Mouse (Mus musculus): ENCODE measurements around the gene Mkrn1.
"Not testable (repeated sequence)": the region's sequence is repeated elsewhere in the genome, so short reads cannot be mapped to it uniquely, and the experiment has no call there.

The Mkrn1 gene

GRCm38 (mm10) chr6:39419851-39420721, at the start of gene Mkrn1:
TSS of gene Mkrn1 (minus strand) at chr6:39420462.
- DNase-seq (ENCODE audit: extremely low spot score), result peak; percentile 87

GRCm38 (mm10) chr6:39469427-39469826, 49.2 kb upstream of the Mkrn1 start:
- DNase-seq (ENCODE audit: extremely low spot score), result no peak

- DNase-seq (ENCODE audit: extremely low spot score), result peak; percentile 73
Observed at GRCm38 (mm10) chr6:39462621-39463538, 42.6 kb upstream of the Mkrn1 start.

GRCm38 (mm10) chr6:39460040-39460439, 39.8 kb upstream of the Mkrn1 start:
- DNase-seq (ENCODE audit: extremely low spot score), result no peak

GRCm38 (mm10) chr6:39455339-39456160, 35.3 kb upstream of the Mkrn1 start:
- DNase-seq (ENCODE audit: extremely low spot score), result no peak

- DNase-seq (ENCODE audit: extremely low spot score), result no peak
Observed at GRCm38 (mm10) chr6:39454616-39455015, 34.4 kb upstream of the Mkrn1 start.

- DNase-seq (ENCODE audit: extremely low spot score), result no peak
Observed at GRCm38 (mm10) chr6:39453564-39453963, 33.3 kb upstream of the Mkrn1 start.

GRCm38 (mm10) chr6:39451033-39451432, 30.8 kb upstream of the Mkrn1 start:
- no peak for DNase-seq (ENCODE audit: extremely low spot score)

- no peak for DNase-seq (ENCODE audit: extremely low spot score)
Observed at GRCm38 (mm10) chr6:39450580-39450979, 30.3 kb upstream of the Mkrn1 start.

- DNase-seq (ENCODE audit: extremely low spot score), result no peak
Observed at GRCm38 (mm10) chr6:39447429-39448185, 27.3 kb upstream of the Mkrn1 start.

GRCm38 (mm10) chr6:39445801-39446572, 25.7 kb upstream of the Mkrn1 start:
- DNase-seq (ENCODE audit: extremely low spot score), result peak; percentile 34

- DNase-seq (ENCODE audit: extremely low spot score), result no peak
Observed at GRCm38 (mm10) chr6:39442786-39443287, 22.6 kb upstream of the Mkrn1 start.

GRCm38 (mm10) chr6:39440207-39440606, 19.9 kb upstream of the Mkrn1 start:
- no peak for DNase-seq (ENCODE audit: extremely low spot score)

- not testable (repeated sequence) for DNase-seq (ENCODE audit: extremely low spot score)
Observed at GRCm38 (mm10) chr6:39437519-39437918, 17.3 kb upstream of the Mkrn1 start.

- no peak for DNase-seq (ENCODE audit: extremely low spot score)
Observed at GRCm38 (mm10) chr6:39435875-39436274, 15.6 kb upstream of the Mkrn1 start.

GRCm38 (mm10) chr6:39434886-39435492, 14.7 kb upstream of the Mkrn1 start:
- DNase-seq (ENCODE audit: extremely low spot score), result peak; percentile 35

- no peak for DNase-seq (ENCODE audit: extremely low spot score)
Observed at GRCm38 (mm10) chr6:39434111-39434885, 14.0 kb upstream of the Mkrn1 start.

GRCm38 (mm10) chr6:39433701-39434100, 13.4 kb upstream of the Mkrn1 start:
- DNase-seq (ENCODE audit: extremely low spot score), result no peak

GRCm38 (mm10) chr6:39433174-39433573, 12.9 kb upstream of the Mkrn1 start:
- no peak for DNase-seq (ENCODE audit: extremely low spot score)

Measured in embryo, embryonic 9.5 days (tissue).